Mouse (Mus musculus): ENCODE measurements at regions not wholly inside any gene's neighbourhood (a gene's known extent, or its start where the extent isn't known, plus 50 kb on each side); places are given as distances from the start of the nearest gene placed in this dataset.

GRCm38 (mm10) chr5:64499131-64499530 is 304.1 kb upstream of the Klf3 start:
- no peak overlapping the region for H3K4me3 ChIP-seq (ENCODE audit: insufficient read depth, poor library complexity, severe bottlenecking)
- H3K79me2 ChIP-seq (ENCODE audit: control insufficient read depth, insufficient read depth): no peaks in the 10 kb centered on the region
- no peaks in the 10 kb centered on the region for H3K79me3 ChIP-seq (ENCODE audit: low read depth)
- TF ChIP-seq CEBPB (IDR thresholded peaks at IDR 0.05; ENCODE audit: low read depth) (no peak), USF1 (IDR thresholded peaks at IDR 0.05; ENCODE audit: low read depth) (no peak), MAX (IDR thresholded peaks at IDR 0.05) (no peak), CTCF (IDR thresholded peaks at IDR 0.05; ENCODE audit: control insufficient read depth, insufficient read depth, insufficient read length) (no peak), MYOG (IDR thresholded peaks at IDR 0.05; ENCODE audit: control insufficient read depth, extremely low read depth, insufficient read length) (no peak), MYOD1 (IDR thresholded peaks at IDR 0.05; ENCODE audit: control insufficient read depth, insufficient read length, low read depth) (no peak)
- no peak overlapping the region for H3ac ChIP-seq (ENCODE audit: control insufficient read depth, insufficient read length, low read depth)
- no peaks in the 10 kb centered on the region for H3K36me3 ChIP-seq (ENCODE audit: control insufficient read depth, insufficient read depth)
- no peaks in the 10 kb centered on the region for H3K27me3 ChIP-seq (ENCODE audit: control insufficient read depth, insufficient read depth, insufficient read length)

GRCm38 (mm10) chr5:64500413-64500812 is 302.8 kb upstream of the Klf3 start:
- H3ac ChIP-seq (ENCODE audit: control insufficient read depth, insufficient read length, low read depth): no peak overlapping the region
- TF ChIP-seq FOSL1 (IDR thresholded peaks at IDR 0.05; ENCODE audit: insufficient read depth, low read length, poor library complexity, severe bottlenecking) (no peak), MYOD1 (IDR thresholded peaks at IDR 0.05; ENCODE audit: control insufficient read depth, insufficient read length, low read depth) (no peak), MAX (IDR thresholded peaks at IDR 0.05) (no peak), MYOG (IDR thresholded peaks at IDR 0.05; ENCODE audit: control insufficient read depth, extremely low read depth, insufficient read length) (no peak), CTCF (IDR thresholded peaks at IDR 0.05; ENCODE audit: control insufficient read depth, insufficient read depth, insufficient read length) (no peak)
- H3K4me3 ChIP-seq (ENCODE audit: insufficient read depth, poor library complexity, severe bottlenecking): no peak overlapping the region
- no peaks in the 10 kb centered on the region for H3K27me3 ChIP-seq (ENCODE audit: control insufficient read depth, insufficient read depth, insufficient read length)
- H3K79me2 ChIP-seq (ENCODE audit: control insufficient read depth, insufficient read depth): no peaks in the 10 kb centered on the region
- H3K79me3 ChIP-seq (ENCODE audit: low read depth): no peaks in the 10 kb centered on the region
- H3K36me3 ChIP-seq (ENCODE audit: control insufficient read depth, insufficient read depth): no peaks in the 10 kb centered on the region

- H3K79me2 ChIP-seq (ENCODE audit: control insufficient read depth, insufficient read depth): no peaks in the 10 kb centered on the region
- TF ChIP-seq CTCF (IDR thresholded peaks at IDR 0.05; ENCODE audit: control insufficient read depth, insufficient read depth, insufficient read length): no peak
- no peak for TF ChIP-seq CEBPB (IDR thresholded peaks at IDR 0.05; ENCODE audit: low read depth)
- TF ChIP-seq MAX (IDR thresholded peaks at IDR 0.05): no peak
- TF ChIP-seq MYOD1 (IDR thresholded peaks at IDR 0.05; ENCODE audit: control insufficient read depth, insufficient read length, low read depth): no peak
- TF ChIP-seq USF1 (IDR thresholded peaks at IDR 0.05; ENCODE audit: low read depth): no peak
- TF ChIP-seq MYOG (IDR thresholded peaks at IDR 0.05; ENCODE audit: control insufficient read depth, extremely low read depth, insufficient read length): no peak
- no peak for TF ChIP-seq FOSL1 (IDR thresholded peaks at IDR 0.05; ENCODE audit: insufficient read depth, low read length, poor library complexity, severe bottlenecking)
- no peaks in the 10 kb centered on the region for H3K27me3 ChIP-seq (ENCODE audit: control insufficient read depth, insufficient read depth, insufficient read length)
- no peaks in the 10 kb centered on the region for H3K79me3 ChIP-seq (ENCODE audit: low read depth)
- H3K36me3 ChIP-seq (ENCODE audit: control insufficient read depth, insufficient read depth): no peaks in the 10 kb centered on the region
- H3K4me3 ChIP-seq (ENCODE audit: insufficient read depth, poor library complexity, severe bottlenecking): no peak overlapping the region
- H3ac ChIP-seq (ENCODE audit: control insufficient read depth, insufficient read length, low read depth): no peak overlapping the region
These were observed 302.3 kb upstream of the Klf3 start for GRCm38 (mm10) chr5:64500866-64501265.

GRCm38 (mm10) chr5:64501746-64502145 is 301.4 kb upstream of the Klf3 start:
- TF ChIP-seq CTCF (IDR thresholded peaks at IDR 0.05; ENCODE audit: control insufficient read depth, insufficient read depth, insufficient read length): no peak
- no peak for TF ChIP-seq USF1 (IDR thresholded peaks at IDR 0.05; ENCODE audit: low read depth)
- no peak for TF ChIP-seq CEBPB (IDR thresholded peaks at IDR 0.05; ENCODE audit: low read depth)
- TF ChIP-seq MAX (IDR thresholded peaks at IDR 0.05): no peak
- no peak for TF ChIP-seq FOSL1 (IDR thresholded peaks at IDR 0.05; ENCODE audit: insufficient read depth, low read length, poor library complexity, severe bottlenecking)
- TF ChIP-seq MYOG (IDR thresholded peaks at IDR 0.05; ENCODE audit: control insufficient read depth, extremely low read depth, insufficient read length): no peak
- no peak for TF ChIP-seq MYOD1 (IDR thresholded peaks at IDR 0.05; ENCODE audit: control insufficient read depth, insufficient read length, low read depth)
- no peaks in the 10 kb centered on the region for H3K27me3 ChIP-seq (ENCODE audit: control insufficient read depth, insufficient read depth, insufficient read length)
- no peaks in the 10 kb centered on the region for H3K36me3 ChIP-seq (ENCODE audit: control insufficient read depth, insufficient read depth)
- H3K79me2 ChIP-seq (ENCODE audit: control insufficient read depth, insufficient read depth): no peaks in the 10 kb centered on the region
- no peak overlapping the region for H3ac ChIP-seq (ENCODE audit: control insufficient read depth, insufficient read length, low read depth)
- no peaks in the 10 kb centered on the region for H3K79me3 ChIP-seq (ENCODE audit: low read depth)
- H3K4me3 ChIP-seq (ENCODE audit: insufficient read depth, poor library complexity, severe bottlenecking): no peak overlapping the region

GRCm38 (mm10) chr5:64503514-64503913 is 299.7 kb upstream of the Klf3 start:
- Histone ChIP-seq H3K4me3 (ENCODE audit: insufficient read depth, poor library complexity, severe bottlenecking) (no peak overlapping the region), H3K79me3 (ENCODE audit: low read depth) (no peaks in the 10 kb centered on the region), H3K79me2 (ENCODE audit: control insufficient read depth, insufficient read depth) (no peaks in the 10 kb centered on the region), H3ac (ENCODE audit: control insufficient read depth, insufficient read length, low read depth) (no peak overlapping the region), H3K36me3 (ENCODE audit: control insufficient read depth, insufficient read depth) (no peaks in the 10 kb centered on the region), H3K27me3 (ENCODE audit: control insufficient read depth, insufficient read depth, insufficient read length) (no peaks in the 10 kb centered on the region)
- TF ChIP-seq MYOG (IDR thresholded peaks at IDR 0.05; ENCODE audit: control insufficient read depth, extremely low read depth, insufficient read length) (no peak), FOSL1 (IDR thresholded peaks at IDR 0.05; ENCODE audit: insufficient read depth, low read length, poor library complexity, severe bottlenecking) (no peak), CEBPB (IDR thresholded peaks at IDR 0.05; ENCODE audit: low read depth) (no peak), MAX (IDR thresholded peaks at IDR 0.05) (no peak)

- H3K27me3 ChIP-seq (ENCODE audit: control insufficient read depth, insufficient read depth, insufficient read length): no peaks in the 10 kb centered on the region
- no peaks in the 10 kb centered on the region for H3K79me3 ChIP-seq (ENCODE audit: low read depth)
- H3K4me3 ChIP-seq (ENCODE audit: insufficient read depth, poor library complexity, severe bottlenecking): no peak overlapping the region
- H3ac ChIP-seq (ENCODE audit: control insufficient read depth, insufficient read length, low read depth): no peak overlapping the region
- no peaks in the 10 kb centered on the region for H3K79me2 ChIP-seq (ENCODE audit: control insufficient read depth, insufficient read depth)
- H3K36me3 ChIP-seq (ENCODE audit: control insufficient read depth, insufficient read depth): no peaks in the 10 kb centered on the region
- TF ChIP-seq USF1 (IDR thresholded peaks at IDR 0.05; ENCODE audit: low read depth): no peak
- TF ChIP-seq MYOD1 (IDR thresholded peaks at IDR 0.05; ENCODE audit: control insufficient read depth, insufficient read length, low read depth): no peak
- TF ChIP-seq MYOG (IDR thresholded peaks at IDR 0.05; ENCODE audit: control insufficient read depth, extremely low read depth, insufficient read length): no peak
- no peak for TF ChIP-seq CTCF (IDR thresholded peaks at IDR 0.05; ENCODE audit: control insufficient read depth, insufficient read depth, insufficient read length)
- TF ChIP-seq MAX (IDR thresholded peaks at IDR 0.05): no peak
- TF ChIP-seq CEBPB (IDR thresholded peaks at IDR 0.05; ENCODE audit: low read depth): no peak
- TF ChIP-seq FOSL1 (IDR thresholded peaks at IDR 0.05; ENCODE audit: insufficient read depth, low read length, poor library complexity, severe bottlenecking): no peak
These were observed 298.7 kb upstream of the Klf3 start for GRCm38 (mm10) chr5:64504507-64504906.
